Mouse (Mus musculus) Muller cell, postnatal 12 days (primary cell): Measurements from ENCODE around the gene Ccdc130.

Experiments used
- DNase-seq: peaks from one replicate; pipeline ENCODE4 v3.0.0-alpha.2; 2015; ENCODE audit errors: inconsistent ontology term

Ccdc130 gene

GRCm38 (mm10) chr8:84269950-84270773 is at the start of gene Ccdc130:
Gene Ccdc130 (minus strand): TSS chr8:84270380.
- DNase-seq = peak; percentile 100

GRCm38 (mm10) chr8:84308376-84308775 is 38.2 kb upstream of the Ccdc130 start:
- DNase-seq = no peak

- DNase-seq = no peak
These were observed 33.8 kb upstream of the Ccdc130 start for GRCm38 (mm10) chr8:84303951-84304350.

- no peak for DNase-seq
These were observed 27.0 kb upstream of the Ccdc130 start for GRCm38 (mm10) chr8:84297029-84297785.

- DNase-seq = peak; percentile 51
These were observed 21.5 kb upstream of the Ccdc130 start for GRCm38 (mm10) chr8:84291688-84292087.

- peak; percentile 12 for DNase-seq
These were observed 20.9 kb upstream of the Ccdc130 start for GRCm38 (mm10) chr8:84291086-84291485.

- DNase-seq = no peak
These were observed 18.7 kb upstream of the Ccdc130 start for GRCm38 (mm10) chr8:84288892-84289291.

- peak; percentile 5 for DNase-seq
These were observed 15.5 kb upstream of the Ccdc130 start for GRCm38 (mm10) chr8:84285665-84286064.

GRCm38 (mm10) chr8:84284608-84285063 is 14.5 kb upstream of the Ccdc130 start:
- DNase-seq = peak; percentile 18

- no peak for DNase-seq
These were observed 10.6 kb upstream of the Ccdc130 start for GRCm38 (mm10) chr8:84280777-84281176.

- DNase-seq = no peak
These were observed 6.3 kb upstream of the Ccdc130 start for GRCm38 (mm10) chr8:84276447-84276846.

GRCm38 (mm10) chr8:84273968-84274367 is 3.8 kb upstream of the Ccdc130 start:
- DNase-seq = no peak

GRCm38 (mm10) chr8:84272302-84272701 is 2.1 kb upstream of the Ccdc130 start:
- DNase-seq = no peak

- DNase-seq = no peak
These were observed 9.1 kb downstream of the Ccdc130 start for GRCm38 (mm10) chr8:84261098-84261497.

- DNase-seq = peak; percentile 93
These were observed 13.2 kb downstream of the Ccdc130 start, which contains the start of gene Mri1 for GRCm38 (mm10) chr8:84256822-84257610. Gene Mri1 (minus strand): TSS chr8:84257326.

- no peak for DNase-seq
These were observed 13.7 kb downstream of the Ccdc130 start for GRCm38 (mm10) chr8:84256458-84256821.

- DNase-seq = no peak
These were observed 14.3 kb downstream of the Ccdc130 start for GRCm38 (mm10) chr8:84255858-84256257.

GRCm38 (mm10) chr8:84249257-84250170 is 20.7 kb downstream of the Ccdc130 start, which contains the start of gene D8Ertd738e:
Gene D8Ertd738e (minus strand): TSS chr8:84249719.
- peak; percentile 88 for DNase-seq

GRCm38 (mm10) chr8:84241821-84242220 is 28.4 kb downstream of the Ccdc130 start:
- DNase-seq = peak; percentile 74

- DNase-seq = peak; percentile 47
These were observed 29.0 kb downstream of the Ccdc130 start for GRCm38 (mm10) chr8:84241167-84241566.
